Mouse (Mus musculus) testis, adult 2 months (tissue): ENCODE results near the gene Fam169b. TPM values are rescaled to one million over a fixed set of nuclear protein-coding genes. Genes with fewer than 3 reads are reported as not detected.
"Not testable (repeated sequence)": the region's sequence is repeated elsewhere in the genome, so short reads cannot be mapped to it uniquely, and the experiment has no call there.

Experiments
- H3K27ac ChIP-seq: fragments of 200-500 bp; 2 replicates; pipeline ENCODE4 v1.5.1; 2012; ENCODE audit warnings: low read depth, low read length; ENCODE audit not compliant: control insufficient read depth, insufficient read depth
- H3K27me3 ChIP-seq: fragments of 200-500 bp; 2 replicates; pipeline ENCODE4 v1.6.1; 2012; ENCODE audit warnings: mild to moderate bottlenecking, low read length, moderate library complexity; ENCODE audit not compliant: control insufficient read depth, insufficient read depth
- H3K36me3 ChIP-seq: fragments of 200-500 bp; 2 replicates; pipeline ENCODE4 v1.6.1; 2012; ENCODE audit warnings: mild to moderate bottlenecking, low read length; ENCODE audit not compliant: control insufficient read depth, insufficient read depth
- H3K4me1 ChIP-seq: fragments of 200-500 bp; 2 replicates; pipeline ENCODE4 v1.6.1; 2012; ENCODE audit warnings: low read length; ENCODE audit not compliant: control insufficient read depth, insufficient read depth
- H3K4me3 ChIP-seq: fragments of 200-500 bp; 2 replicates; pipeline ENCODE4 v1.5.1; 2012; ENCODE audit warnings: low read depth, mild to moderate bottlenecking, low read length, moderate library complexity, mixed read lengths; ENCODE audit not compliant: control insufficient read depth
- CTCF ChIP-seq: fragments of 200-500 bp; IDR thresholded peaks from 2 replicates; pipeline ENCODE4 v1.5.1; 2012; ENCODE audit warnings: low read depth, mild to moderate bottlenecking, inconsistent platforms, low read length, moderate library complexity; ENCODE audit not compliant: control insufficient read depth, insufficient read depth, insufficient replicate concordance
- POLR2A ChIP-seq: fragments of 200-500 bp; IDR thresholded peaks from 2 replicates; pipeline ENCODE4 v1.6.1; 2012; ENCODE audit warnings: low read depth, mild to moderate bottlenecking, inconsistent platforms, low read length, moderate library complexity; ENCODE audit not compliant: control insufficient read depth
- polyA plus RNA-seq: library from polyadenylated mRNA; depleted of rRNA; stranded (reverse); fragments of >200 nt; gene quantifications from 2 replicates; pipeline ENCODE4 v1.2.3, GENCODE M21; 2012

The Fam169b gene
- polyA plus RNA-seq, 1 experiment, result 0.78 TPM

GRCm38 (mm10) chr7:68286526-68287481, 13.2 kb downstream of the Fam169b start:
- Histone ChIP-seq H3K27me3 (no peaks in the 10 kb centered on the region), H3K4me1 (no peaks in the 10 kb centered on the region), H3K27ac (no peak overlapping the region), H3K4me3 (no peak overlapping the region), H3K36me3 (no peaks in the 10 kb centered on the region)
- no peak for TF ChIP-seq POLR2A
- no peak for TF ChIP-seq CTCF

DNA sequence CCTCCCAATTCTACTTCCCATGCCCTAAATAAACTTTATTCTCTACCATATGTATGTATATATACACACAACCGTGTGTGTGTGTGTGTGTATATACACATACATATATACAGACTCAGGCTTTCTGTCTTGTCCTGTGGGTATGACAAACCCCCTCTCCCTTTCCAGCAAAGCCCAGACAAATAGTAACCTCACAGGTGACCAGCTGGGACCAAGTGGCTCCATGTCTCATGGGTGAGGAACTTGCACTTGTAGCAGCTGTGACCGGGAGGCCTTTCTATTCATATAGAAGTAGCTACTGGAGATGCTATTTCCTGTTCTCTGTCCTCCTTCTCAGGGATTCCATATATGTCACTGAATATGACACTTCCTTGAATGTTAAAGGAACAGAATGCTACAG, 13.9 kb downstream of the Fam169b start:
- Histone ChIP-seq H3K36me3 (no peaks in the 10 kb centered on the region), H3K27me3 (no peaks in the 10 kb centered on the region), H3K27ac (no peak overlapping the region), H3K4me1 (no peaks in the 10 kb centered on the region), H3K4me3 (no peak overlapping the region)
- no peak for TF ChIP-seq POLR2A
- no peak for TF ChIP-seq CTCF

GRCm38 (mm10) chr7:68288000-68288399, 14.4 kb downstream of the Fam169b start:
- H3K4me1 ChIP-seq, H3K27me3 ChIP-seq, H3K36me3 ChIP-seq, H3K27ac ChIP-seq, H3K4me3 ChIP-seq: not testable (repeated sequence)

DNA sequence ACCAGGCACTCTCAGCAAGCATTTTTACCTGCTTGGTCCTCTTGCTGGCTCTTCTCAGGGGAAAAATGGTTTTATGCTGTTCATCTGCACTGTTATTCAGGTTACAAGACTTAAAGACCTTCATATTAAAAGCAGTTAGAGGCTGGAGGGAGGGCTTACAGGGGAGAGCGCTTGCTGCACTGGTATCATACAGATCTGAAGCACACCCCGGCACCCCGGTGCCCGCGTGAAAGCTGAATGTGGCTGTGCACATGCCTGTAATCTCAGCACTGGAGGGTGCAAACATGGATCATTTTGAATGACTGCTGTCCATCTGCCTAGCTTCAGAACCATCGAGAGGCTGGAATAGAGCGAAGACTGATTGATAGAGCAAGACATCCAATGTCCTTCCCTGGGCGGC, 15.4 kb downstream of the Fam169b start:
- TF ChIP-seq CTCF (no peak), POLR2A (no peak)
- no peak overlapping the region for H3K27ac ChIP-seq
- no peaks in the 10 kb centered on the region for H3K4me1 ChIP-seq
- no peaks in the 10 kb centered on the region for H3K27me3 ChIP-seq
- no peak overlapping the region for H3K4me3 ChIP-seq
- H3K36me3 ChIP-seq, result no peaks in the 10 kb centered on the region

DNA sequence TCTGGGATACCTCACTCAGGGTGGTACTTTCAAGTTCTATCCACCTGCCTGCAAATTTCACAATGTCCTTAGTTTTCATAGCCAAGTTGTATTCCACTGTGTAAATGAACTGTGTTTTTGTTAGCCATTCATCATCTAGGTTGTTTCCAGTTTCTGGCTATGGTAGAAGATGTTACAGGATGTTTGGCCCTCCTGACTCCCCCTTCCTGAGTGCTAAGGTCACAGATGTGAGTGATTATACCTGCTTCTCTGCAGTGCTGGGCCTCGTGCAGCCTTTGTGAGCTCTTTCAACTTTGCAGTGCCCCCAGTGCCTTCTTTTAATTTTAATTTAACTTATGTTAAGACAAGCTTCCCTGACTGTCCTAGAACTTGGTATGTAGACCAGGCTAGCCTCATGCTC, 18.0 kb downstream of the Fam169b start:
- H3K27me3 ChIP-seq, result no peaks in the 10 kb centered on the region
- no peaks in the 10 kb centered on the region for H3K36me3 ChIP-seq
- TF ChIP-seq CTCF, result no peak
- no peak for TF ChIP-seq POLR2A
- no peaks in the 10 kb centered on the region for H3K4me1 ChIP-seq
- H3K4me3 ChIP-seq, result no peak overlapping the region
- no peak overlapping the region for H3K27ac ChIP-seq

- Histone ChIP-seq H3K27me3 (no peaks in the 10 kb centered on the region), H3K27ac (no peak overlapping the region), H3K4me3 (no peak overlapping the region), H3K36me3 (no peaks in the 10 kb centered on the region), H3K4me1 (no peaks in the 10 kb centered on the region)
- TF ChIP-seq POLR2A (no peak), CTCF (no peak)
Measured at GRCm38 (mm10) chr7:68293997-68294789, 20.6 kb downstream of the Fam169b start.

DNA sequence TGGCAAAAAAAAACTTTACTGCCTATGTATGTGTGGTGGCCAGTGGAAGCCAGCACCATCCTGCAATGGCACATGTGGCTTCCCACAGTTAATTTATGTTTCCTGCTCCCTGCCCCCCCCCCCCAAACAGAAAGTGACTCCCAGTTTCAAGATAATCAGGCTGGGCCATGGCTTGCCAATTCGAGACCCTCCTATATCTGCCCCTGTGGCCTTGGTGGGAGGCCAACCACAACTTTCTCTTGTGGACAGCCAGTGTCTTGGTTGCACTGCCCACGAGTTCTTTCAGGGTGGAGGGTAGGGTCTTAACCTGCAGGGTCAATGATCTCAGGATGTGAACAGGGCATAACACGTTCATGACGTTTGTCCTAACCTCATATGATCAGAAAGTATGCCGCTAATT, 22.8 kb downstream of the Fam169b start:
- Histone ChIP-seq H3K27ac (no peak overlapping the region), H3K4me3 (no peak overlapping the region), H3K27me3 (no peaks in the 10 kb centered on the region), H3K36me3 (no peaks in the 10 kb centered on the region), H3K4me1 (no peaks in the 10 kb centered on the region; the same call in 1 of the 2 replicates)
- TF ChIP-seq CTCF, result no peak
